Mouse (Mus musculus) liver, postnatal 0 days (tissue): ENCODE measurements around the gene Gk2.

Experiments
- CTCF ChIP-seq: sonication (generic); IDR thresholded peaks from 2 replicates; pipeline ENCODE4 v1.5.1; 2016; ENCODE audit warnings: antibody characterized with exemption, low read depth
- EP300 ChIP-seq: IDR thresholded peaks from 2 replicates; pipeline ENCODE4 v1.6.1; 2016; ENCODE audit warnings: antibody characterized with exemption, low read depth, mild to moderate bottlenecking

- TF ChIP-seq EP300 (no peak), CTCF (no peak)
Measured at GRCm38 (mm10) chr5:97479991-97480390, 23.2 kb upstream of the Gk2 start.
